Mouse (Mus musculus) hindbrain, embryonic 16.5 days (tissue): Measurements from ENCODE around the gene Aldh1a3. TPM values are rescaled to one million over a fixed set of nuclear protein-coding genes. Genes with fewer than 3 reads are reported as not detected.

Source experiments
- ATAC-seq: fragments of 200-750 bp; cut with Nextera tagmentation; 2 replicates; pipeline ENCODE4 v1.8.0; 2017; ENCODE audit warnings: moderate TSS enrichment, moderate library complexity
- H3K27ac ChIP-seq: fragments of 300-500 bp; sonication (generic); 2 replicates; pipeline ENCODE4 v1.5.1; 2014; ENCODE audit warnings: low read depth, mild to moderate bottlenecking, control low read depth, low read length, moderate library complexity
- H3K27me3 ChIP-seq: fragments of 300-500 bp; sonication (generic); replicated peaks from 2 replicates; pipeline ENCODE4 v1.6.1; 2014; ENCODE audit warnings: low read length; ENCODE audit not compliant: control insufficient read depth, insufficient read depth
- H3K36me3 ChIP-seq: fragments of 300-500 bp; sonication (generic); 2 replicates; pipeline ENCODE4 v1.6.1; 2014; ENCODE audit warnings: mild to moderate bottlenecking, low read length, moderate library complexity, mixed read lengths; ENCODE audit not compliant: control insufficient read depth, insufficient read depth
- H3K4me1 ChIP-seq: fragments of 300-500 bp; sonication (generic); 2 replicates; pipeline ENCODE4 v1.6.1; 2014; ENCODE audit warnings: low read depth, low read length; ENCODE audit not compliant: control insufficient read depth, insufficient read depth
- H3K4me2 ChIP-seq: fragments of 300-500 bp; sonication (generic); 2 replicates; pipeline ENCODE4 v1.6.1; 2014; ENCODE audit warnings: mild to moderate bottlenecking, low read length, control low read depth, moderate library complexity
- H3K4me3 ChIP-seq: fragments of 300-500 bp; sonication (generic); 2 replicates; pipeline ENCODE4 v1.5.1; 2014; ENCODE audit warnings: mild to moderate bottlenecking, low read length, control low read depth, moderate library complexity
- H3K9ac ChIP-seq: fragments of 300-500 bp; sonication (generic); 2 replicates; pipeline ENCODE4 v1.6.1; 2014; ENCODE audit warnings: low read depth, mild to moderate bottlenecking, control low read depth, low read length, moderate library complexity
- H3K9me3 ChIP-seq: fragments of 300-500 bp; sonication (generic); 2 replicates; pipeline ENCODE4 v1.6.1; 2014; ENCODE audit warnings: mild to moderate bottlenecking, low read length, moderate library complexity; ENCODE audit not compliant: control insufficient read depth
- WGBS: fragments of 180-500 bp; shearing (Covaris S2); extraction: QIAGEN DNeasy Blood & Tissue Kit; methylation state at CpG from one replicate; pipeline ENCODE4 v1.1.7; 2014; 5-methylcytosine and 5-hydroxymethylcytosine counted together
- polyA plus RNA-seq: library from polyadenylated mRNA; unstranded; fragments of >200 nt; fragmentation: Nextera tagmentation; extraction: Ambion mirVana; gene quantifications from 2 replicates; pipeline ENCODE4 v1.2.1, GENCODE M21; 2015

Aldh1a3 gene
- polyA plus RNA-seq, 1 experiment from 2014 or later: 2.5 TPM

GRCm38 (mm10) chr7:66404802-66405201, 22.5 kb downstream of the Aldh1a3 start:
- Histone ChIP-seq H3K9ac (no peak overlapping the region), H3K4me3 (no peak overlapping the region), H3K27me3 (no peaks in the 10 kb centered on the region), H3K9me3 (no peaks in the 10 kb centered on the region), H3K36me3 (no peaks in the 10 kb centered on the region), H3K27ac (no peak overlapping the region), H3K4me2 (no peak overlapping the region), H3K4me1 (no peaks in the 10 kb centered on the region)
- 79% methylated on average over 4 of the region's 4 CpGs for WGBS
- ATAC-seq: no peak

GRCm38 (mm10) chr7:66404141-66404540, 23.2 kb downstream of the Aldh1a3 start:
- Histone ChIP-seq H3K27me3 (no peaks in the 10 kb centered on the region), H3K4me1 (no peaks in the 10 kb centered on the region), H3K9ac (no peak overlapping the region), H3K36me3 (no peaks in the 10 kb centered on the region), H3K4me3 (no peak overlapping the region), H3K27ac (no peak overlapping the region), H3K4me2 (no peak overlapping the region), H3K9me3 (no peaks in the 10 kb centered on the region)
- 44% methylated on average over 10 of the region's 10 CpGs for WGBS
- peak; percentile 54 for ATAC-seq

- WGBS: 87% methylated on average over 5 of the region's 5 CpGs
- Histone ChIP-seq H3K36me3 (no peaks in the 10 kb centered on the region), H3K4me3 (no peak overlapping the region), H3K4me2 (no peak overlapping the region), H3K27ac (no peak overlapping the region), H3K9me3 (no peaks in the 10 kb centered on the region), H3K9ac (no peak overlapping the region), H3K4me1 (no peaks in the 10 kb centered on the region), H3K27me3 (no peaks in the 10 kb centered on the region)
- no peak for ATAC-seq
These were observed 24.4 kb downstream of the Aldh1a3 start for GRCm38 (mm10) chr7:66402876-66403275.

DNA sequence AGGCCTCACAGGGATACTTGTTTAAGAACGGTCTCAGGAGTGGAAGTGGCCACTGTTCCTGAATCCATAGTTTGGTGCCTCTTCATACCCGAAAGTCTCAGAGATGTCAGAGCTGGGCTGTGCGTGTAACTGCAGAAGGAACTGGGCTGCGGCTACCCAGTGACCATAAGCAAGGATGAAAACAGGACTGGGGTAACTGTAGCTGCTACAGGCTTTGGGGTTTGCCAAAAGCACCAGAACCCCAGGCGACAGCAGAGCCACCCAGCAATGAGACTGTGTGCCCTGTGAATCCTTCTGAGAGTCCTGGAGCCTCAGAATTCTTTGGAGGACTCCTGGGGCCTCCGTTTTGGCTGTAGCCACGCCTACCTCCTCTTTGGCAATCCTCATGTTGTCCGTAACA, 25.7 kb downstream of the Aldh1a3 start:
- no peak overlapping the region for H3K4me2 ChIP-seq
- no peak overlapping the region for H3K27ac ChIP-seq
- H3K9me3 ChIP-seq: no peaks in the 10 kb centered on the region
- H3K36me3 ChIP-seq: no peaks in the 10 kb centered on the region
- ATAC-seq: no peak
- H3K4me3 ChIP-seq: no peak overlapping the region
- H3K4me1 ChIP-seq: no peaks in the 10 kb centered on the region
- H3K27me3 ChIP-seq: no peaks in the 10 kb centered on the region
- 64% methylated on average over 8 of the region's 8 CpGs for WGBS
- H3K9ac ChIP-seq: no peak overlapping the region

DNA sequence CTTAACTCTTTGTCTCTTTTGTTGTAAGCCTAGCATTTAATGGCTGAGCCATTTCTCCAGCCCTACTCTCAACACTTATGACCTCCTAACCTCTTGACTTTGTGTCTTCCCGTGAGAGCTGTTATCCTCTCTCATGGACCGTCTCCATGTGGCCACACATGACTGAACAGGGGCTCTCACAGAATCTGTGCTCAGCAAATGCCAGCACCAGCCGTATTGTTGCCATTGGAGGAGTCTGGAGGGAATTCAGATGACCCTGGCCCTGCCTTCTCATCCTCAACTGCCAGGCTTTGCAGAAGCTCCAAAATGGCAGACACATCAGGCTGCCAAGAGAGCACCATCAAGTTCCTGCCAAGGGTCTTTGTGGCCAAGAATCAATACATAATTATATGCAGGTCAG, 30.0 kb downstream of the Aldh1a3 start:
- Histone ChIP-seq H3K27ac (no peak overlapping the region), H3K4me1 (no peaks in the 10 kb centered on the region), H3K9ac (no peak overlapping the region), H3K36me3 (no peaks in the 10 kb centered on the region), H3K4me2 (no peak overlapping the region), H3K4me3 (no peak overlapping the region), H3K9me3 (no peaks in the 10 kb centered on the region), H3K27me3 (no peaks in the 10 kb centered on the region)
- no peak for ATAC-seq
- WGBS: 27% methylated on average over 3 of the region's 3 CpGs

DNA sequence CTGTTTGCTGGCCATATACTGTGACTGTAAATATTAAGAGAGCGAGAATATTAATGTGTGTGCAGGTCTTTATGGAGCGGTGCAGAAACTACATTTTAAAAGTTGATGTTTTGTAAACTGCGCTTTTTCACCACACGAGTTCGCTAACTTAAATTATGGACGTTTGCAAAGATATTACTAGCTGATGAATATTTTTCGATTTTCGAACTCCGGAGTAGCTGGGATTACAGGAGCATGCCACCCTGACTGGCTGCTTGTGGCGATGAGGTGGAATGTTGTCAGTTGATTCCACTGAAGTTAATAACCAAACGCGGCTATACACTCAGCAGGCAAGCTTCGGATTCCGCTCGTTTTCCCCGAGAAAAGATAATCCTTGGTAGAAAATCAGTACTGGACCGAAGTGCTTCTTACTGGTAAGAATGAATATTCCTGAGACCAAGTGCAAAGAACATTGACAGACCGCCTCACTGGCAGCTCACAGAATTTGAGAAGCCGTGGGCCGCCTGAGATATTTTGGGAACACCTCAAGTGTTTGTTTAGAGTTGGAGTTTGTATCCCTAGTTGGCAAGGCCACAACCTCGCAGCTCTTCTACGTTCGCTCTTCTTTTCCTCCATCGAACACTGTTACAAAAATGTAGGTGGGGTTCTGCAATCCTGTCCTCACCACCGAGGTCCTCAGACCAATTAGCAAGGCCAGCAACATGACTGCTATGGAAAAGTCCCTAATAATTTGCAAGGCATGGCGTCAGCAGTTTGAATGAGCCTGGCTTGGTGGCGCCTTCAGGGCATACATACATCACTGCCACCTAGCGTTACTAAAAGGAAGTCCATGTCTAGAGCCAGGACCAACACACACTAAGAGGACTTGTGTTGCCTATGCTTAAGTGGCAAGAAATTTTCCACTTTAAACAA, 38.4 kb downstream of the Aldh1a3 start:
- Histone ChIP-seq H3K4me2 (peak overlapping the region; percentile 96), H3K27ac (no peak overlapping the region), H3K4me1 (peaks cover 11% of the 10 kb centered on the region), H3K9ac (no peak overlapping the region), H3K27me3 (no peaks in the 10 kb centered on the region), H3K4me3 (peak overlapping the region; percentile 52), H3K9me3 (no peaks in the 10 kb centered on the region), H3K36me3 (no peaks in the 10 kb centered on the region)
- WGBS: 14% methylated on average over 28 of the region's 28 CpGs
- peak; percentile 83 for ATAC-seq

GRCm38 (mm10) chr7:66387813-66388521, 39.4 kb downstream of the Aldh1a3 start, which contains the start of gene Lrrk1:
TSS of gene Lrrk1 (minus strand) at chr7:66388350.
- ATAC-seq: peak; percentile 62
- H3K9me3 ChIP-seq: no peaks in the 10 kb centered on the region
- peak within 1 kb of the TSS; percentile 96 for H3K4me2 ChIP-seq
- H3K9ac ChIP-seq: peak within 1 kb of the TSS; percentile 67
- WGBS: under 1% methylated on average over 66 of the region's 70 CpGs
- no peak within 1 kb of the TSS; the same call in 1 of the 2 replicates for H3K27ac ChIP-seq
- H3K27me3 ChIP-seq: no peaks in the 10 kb centered on the region
- peak within 1 kb of the TSS; percentile 52 for H3K4me3 ChIP-seq
- peaks cover 11% of the 10 kb centered on the region for H3K4me1 ChIP-seq
- no peaks in the 10 kb centered on the region for H3K36me3 ChIP-seq

DNA sequence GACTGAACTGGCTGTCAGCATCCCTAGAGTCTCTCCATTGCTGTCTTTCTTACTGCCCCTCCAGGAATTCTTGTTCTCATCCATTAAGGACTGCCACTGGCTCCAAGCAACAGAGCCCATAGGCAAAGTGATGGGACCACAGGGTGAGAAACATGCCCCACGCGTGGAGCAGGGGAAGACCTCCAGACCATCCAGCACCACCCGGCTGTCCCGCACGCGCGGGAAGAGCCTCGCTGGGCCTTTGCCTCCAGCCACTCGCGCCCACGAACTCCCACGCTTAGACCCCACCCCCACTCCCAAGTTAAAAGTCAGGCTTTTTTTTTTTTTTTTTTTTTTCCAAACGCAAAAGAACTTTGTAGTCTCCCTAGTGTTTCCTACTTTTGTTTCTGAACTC, 39.9 kb downstream of the Aldh1a3 start:
- WGBS: 1% methylated on average over 12 of the region's 13 CpGs
- Histone ChIP-seq H3K9ac (no peak overlapping the region), H3K9me3 (no peaks in the 10 kb centered on the region), H3K4me1 (peaks cover 11% of the 10 kb centered on the region), H3K27me3 (no peaks in the 10 kb centered on the region), H3K4me3 (peak overlapping the region; percentile 52), H3K27ac (no peak overlapping the region), H3K36me3 (no peaks in the 10 kb centered on the region), H3K4me2 (peak overlapping the region; percentile 96)
- no peak for ATAC-seq

- Histone ChIP-seq H3K4me2 (no peak overlapping the region), H3K4me3 (no peak overlapping the region), H3K4me1 (peaks cover 11% of the 10 kb centered on the region), H3K9ac (no peak overlapping the region), H3K27ac (no peak overlapping the region), H3K27me3 (no peaks in the 10 kb centered on the region), H3K36me3 (no peaks in the 10 kb centered on the region), H3K9me3 (no peaks in the 10 kb centered on the region)
- no peak for ATAC-seq
- WGBS: 93% methylated on average over 6 of the region's 6 CpGs
These were observed 40.9 kb downstream of the Aldh1a3 start for GRCm38 (mm10) chr7:66386411-66386810.
